Mouse (Mus musculus) C2C12 (cell line): ENCODE measurements at regions not wholly inside any gene's neighbourhood (a gene's known extent, or its start where the extent isn't known, plus 50 kb on each side); places are given as distances from the start of the nearest gene placed in this dataset.

ENCODE experiments used
- CTCF ChIP-seq: IDR thresholded peaks from one replicate; pipeline ENCODE4 v1.5.1; 2011; ENCODE audit not compliant: control insufficient read depth, insufficient read depth, insufficient read length
- USF1 ChIP-seq: IDR thresholded peaks from one replicate; pipeline ENCODE4 v1.6.1; 2011; ENCODE audit warnings: low read depth, mild to moderate bottlenecking, control low read depth, moderate library complexity

GRCm38 (mm10) chr2:8756546-8756945 is 1124.5 kb upstream of the 4930412O13Rik start:
- TF ChIP-seq CTCF (no peak), USF1 (no peak)
